In genomic region chr9:61385753-61386152, GRCm38 (mm10) we compare ENCODE assay signal across 10 mouse cellular contexts. TPM values are rescaled to one million over a fixed set of nuclear protein-coding genes. Genes with fewer than 3 reads are reported as not detected.
DNase-seq lines count a peak whose midpoint lies in the region; ATAC-seq lines count a peak whose summit lies in the region.
"Had no signal": no experiment of that assay in that cellular context is flagged by ENCODE, and none has a peak within 500 bp of the region (broad histone marks: within the 10 kb centered on the region; RNA-seq: fewer than 3 reads in every experiment).

No protein-coding gene starts in this region.

- H3K36me3 ChIP-seq in hindbrain, embryonic 14.5 days (replicated peaks; ENCODE audit: control insufficient read depth, insufficient read depth), result peaks cover 10% of the 10 kb centered on the region
- peaks cover 49% of the 10 kb centered on the region for H3K36me3 ChIP-seq in midbrain, embryonic 12.5 days

- intact Hi-C loops in left cerebral cortex, postnatal 25 days (cut with DNase I), result no loop called here

- no peaks in the 10 kb centered on the region for H3K27me3 ChIP-seq in hindbrain, embryonic 14.5 days (ENCODE audit: control insufficient read depth, insufficient read depth, low read length)
- H3K27me3 ChIP-seq in midbrain, embryonic 12.5 days, result peaks cover 18% of the 10 kb centered on the region; the same call in 1 of the 2 replicates

- H3K4me3 ChIP-seq in hindbrain, embryonic 14.5 days (replicated peaks; ENCODE audit: low read length), result no peak overlapping the region
- H3K4me3 ChIP-seq in midbrain, embryonic 12.5 days, result peak overlapping the region; percentile 1; the same call in 1 of the 2 replicates
- H3K4me3 ChIP-seq: heart, embryonic 13.5 days; lung, embryonic 15.5 days had no signal

- 15% methylated on average over 8 of the region's 8 CpGs for WGBS in hindbrain, embryonic 14.5 days
- WGBS in midbrain, embryonic 12.5 days, result under 1% methylated on average over 8 of the region's 8 CpGs

- H3K4me2 ChIP-seq in hindbrain, embryonic 14.5 days (replicated peaks), result peak overlapping the region; percentile 33
- peak overlapping the region; percentile 47 for H3K4me2 ChIP-seq in midbrain, embryonic 12.5 days (replicated peaks)
- H3K4me2 ChIP-seq: heart, embryonic 13.5 days had no signal

- no peaks in the 10 kb centered on the region for H3K9me3 ChIP-seq in hindbrain, embryonic 14.5 days (ENCODE audit: control insufficient read depth, low read length)
- H3K9me3 ChIP-seq in midbrain, embryonic 12.5 days, result no peaks in the 10 kb centered on the region
- H3K9me3 ChIP-seq: heart, embryonic 13.5 days; lung, embryonic 15.5 days had no signal

- ATAC-seq in CD4-positive, CD25-positive, alpha-beta regulatory T cell, adult 4 months, result peak; percentile 62
- ATAC-seq in hindbrain, embryonic 14.5 days (ENCODE audit: low FRiP score), result no peak
- peak; percentile 20; the same call in 1 of the 2 replicates for ATAC-seq in midbrain, embryonic 12.5 days (ENCODE audit: low FRiP score, low read depth)
- ATAC-seq in megakaryocyte-erythroid progenitor cell, adult 5-6 weeks (replicated peaks; ENCODE audit: low FRiP score, low TSS enrichment, poor library complexity, severe bottlenecking), result no peak

- DNase-seq in R1 (ENCODE audit: low read depth, low spot score), result peak; percentile 70
- DNase-seq in hindbrain, embryonic 14.5 days (ENCODE audit: low spot score), result no peak
- DNase-seq in left cerebral cortex, postnatal 25 days (ENCODE audit: low spot score in 2 of 2), result no peak
- DNase-seq in kidney, adult 9 months, result no peak
- DNase-seq in urinary bladder, adult 18-20 months (ENCODE audit: low spot score in 2 of 2), result no peak

- H3K9ac ChIP-seq in hindbrain, embryonic 14.5 days, result no peak overlapping the region; the same call in 1 of the 2 replicates
- peak overlapping the region; percentile 29; the same call in 1 of the 2 replicates for H3K9ac ChIP-seq in midbrain, embryonic 12.5 days (replicated peaks)
- H3K9ac ChIP-seq: heart, embryonic 13.5 days; lung, embryonic 15.5 days had no signal

- H3K27ac ChIP-seq in hindbrain, embryonic 14.5 days, result no peak overlapping the region
- 0 out of 2 replicates have a peak overlapping the region, but pooled peaks have one; percentile 10 for H3K27ac ChIP-seq in midbrain, embryonic 12.5 days (replicated peaks)
- H3K27ac ChIP-seq: heart, embryonic 13.5 days; lung, embryonic 15.5 days had no signal

- H3K4me1 ChIP-seq in hindbrain, embryonic 14.5 days (replicated peaks; ENCODE audit: control insufficient read depth, insufficient read depth, low read length), result peaks cover 79% of the 10 kb centered on the region
- H3K4me1 ChIP-seq in midbrain, embryonic 12.5 days, result peaks cover 98% of the 10 kb centered on the region

RNA-seq across cellular contexts. Expression of gene Tle3, which starts 13.6 kb away (rescaled TPM):
- polyA plus RNA-seq in CD4-positive, CD25-positive, alpha-beta regulatory T cell, adult 4 months (2017; shearing (Covaris generic)), result 10 to 100 TPM; 19.6 to 23.7 TPM
- 22.4 and 23.9 TPM in 2 replicates for polyA plus RNA-seq in hindbrain, embryonic 14.5 days (2014; fragmentation: Nextera tagmentation; extraction: Ambion mirVana)
- 65.9 and 71.9 TPM in 2 replicates for polyA plus RNA-seq in midbrain, embryonic 12.5 days (2016; fragmentation: Nextera tagmentation; extraction: Ambion mirVana)
- 53.3 and 57.0 TPM in 2 replicates for total RNA-seq in megakaryocyte-erythroid progenitor cell, adult 5-6 weeks (2014; fragmentation: Nextera tagmentation)
- total RNA-seq in megakaryocyte-erythroid progenitor cell, adult 5-6 weeks (2017), result 19.1 and 26.7 TPM in 2 replicates
- total RNA-seq in left cerebral cortex, postnatal 25 days (2021), result 10 to 100 TPM; 67.9 to 79.5 TPM

Comparison
In these comparisons a context has a peak if more than half of its experiments do, and no peak if none do; other contexts are left out.
1. ATAC-seq: peak in CD4-positive, CD25-positive, alpha-beta regulatory T cell, adult 4 months (single experiment) and midbrain, embryonic 12.5 days (single experiment); none in hindbrain, embryonic 14.5 days (single experiment) and megakaryocyte-erythroid progenitor cell, adult 5-6 weeks (single experiment).